Mouse (Mus musculus): ENCODE data around the gene Ces5a.

DNA sequence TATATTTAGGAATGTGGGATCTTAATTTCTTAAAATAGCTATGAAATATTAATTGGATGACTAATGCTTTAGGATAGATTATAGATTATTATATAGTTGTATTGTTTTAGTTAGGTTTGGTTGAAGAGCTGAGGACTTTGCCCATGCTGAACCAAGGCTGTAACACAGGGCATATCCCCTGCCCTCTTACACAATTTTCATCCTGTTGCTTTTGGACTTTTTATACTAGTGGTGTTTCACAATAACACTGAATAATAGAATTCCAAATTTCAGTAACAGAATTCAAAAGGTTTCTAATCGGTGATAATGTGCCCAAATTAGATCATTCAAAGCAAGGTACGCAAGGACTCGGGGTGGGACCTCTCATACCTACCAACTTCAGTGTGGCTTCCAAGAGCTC, 57.4 kb downstream of the Ces5a start:
- no peak for TF ChIP-seq CTCF (conservative IDR thresholded peaks at IDR 0.05; ENCODE audit: insufficient read depth, insufficient read length, low read depth, low read length)
- no peak for TF ChIP-seq POLR2A (IDR thresholded peaks at IDR 0.05; ENCODE audit: low read depth, low read length)

Data from kidney, adult 2 months (tissue).